Comparison of ENCODE assay signal across 7 mouse cellular contexts in genomic region chr10:99599142-99600120, GRCm38 (mm10).
A peak's percentile ranks its signal among the peaks of the same experiment; 100 is the strongest.
DNase-seq lines count a peak whose midpoint lies in the region; ATAC-seq and TF ChIP-seq lines count a peak whose summit lies in the region.
"Not testable (repeated sequence)": the region's sequence is repeated elsewhere in the genome, so short reads cannot be mapped to it uniquely, and the experiment has no call there.

No protein-coding gene starts in this region.

- H3K27ac ChIP-seq in brown adipose tissue, adult 24 weeks (replicated peaks; ENCODE audit: low read depth, low read length) = peak overlapping the region; percentile 68
- peak overlapping the region; percentile 48; the same call in 1 of the 2 replicates for H3K27ac ChIP-seq in embryonic facial prominence, embryonic 15.5 days (replicated peaks)
- not testable (repeated sequence) for H3K27ac ChIP-seq in heart, embryonic 12.5 days (ENCODE audit: poor library complexity, severe bottlenecking); intestine, postnatal 0 days (ENCODE audit: low read depth, low read length); left cerebral cortex, adult 2 months; lung, embryonic 16.5 days (ENCODE audit: low read length); neural tube, embryonic 14.5 days (ENCODE audit: low read depth, low read length)

- peak overlapping the region; percentile 44 for H3K4me2 ChIP-seq in embryonic facial prominence, embryonic 15.5 days (replicated peaks)
- H3K4me2 ChIP-seq in heart, embryonic 12.5 days = peak overlapping the region; percentile 60
- peak overlapping the region; percentile 59 for H3K4me2 ChIP-seq in intestine, postnatal 0 days (replicated peaks; ENCODE audit: low read depth)
- peak overlapping the region; percentile 47 for H3K4me2 ChIP-seq in lung, embryonic 16.5 days (ENCODE audit: low read depth, low read length)
- H3K4me2 ChIP-seq in neural tube, embryonic 14.5 days (ENCODE audit: low read depth, low read length) = peak overlapping the region; percentile 41

- peak overlapping the region; percentile 21; the same call in 1 of the 2 replicates for H3K9ac ChIP-seq in embryonic facial prominence, embryonic 15.5 days
- H3K9ac ChIP-seq in heart, embryonic 12.5 days = peak overlapping the region; percentile 43; the same call in 1 of the 2 replicates
- not testable (repeated sequence) for H3K9ac ChIP-seq in intestine, postnatal 0 days (ENCODE audit: low read depth, low read length); neural tube, embryonic 14.5 days (replicated peaks; ENCODE audit: low read depth, low read length)
- peak overlapping the region; percentile 63 for H3K9ac ChIP-seq in lung, embryonic 16.5 days (ENCODE audit: low read length)

- TF ChIP-seq CTCF in intestine, postnatal 0 days (IDR thresholded peaks at IDR 0.05; ENCODE audit: low read depth); left cerebral cortex, adult 2 months (IDR thresholded peaks at IDR 0.05): not testable (repeated sequence)

- not testable (repeated sequence) for ATAC-seq in embryonic facial prominence, embryonic 15.5 days (ENCODE audit: insufficient number of reproducible peaks, low FRiP score, low TSS enrichment, low read depth); heart, embryonic 12.5 days (ENCODE audit: insufficient number of reproducible peaks, low FRiP score)
- peak; percentile 36; the same call in 1 of the 2 replicates for ATAC-seq in intestine, postnatal 0 days
- ATAC-seq in lung, embryonic 16.5 days (ENCODE audit: low read depth) = peak; percentile 55; the same call in 1 of the 2 replicates
- ATAC-seq in neural tube, embryonic 14.5 days (ENCODE audit: low read depth) = peak; percentile 81

- H3K27me3 ChIP-seq in embryonic facial prominence, embryonic 15.5 days; heart, embryonic 12.5 days (replicated peaks); intestine, postnatal 0 days (replicated peaks; ENCODE audit: control insufficient read depth, insufficient read depth, low read length); lung, embryonic 16.5 days (ENCODE audit: control insufficient read depth, insufficient read depth, low read depth, low read length); neural tube, embryonic 14.5 days (ENCODE audit: control insufficient read depth, insufficient read depth, low read length): not testable (repeated sequence)

- H3K36me3 ChIP-seq in embryonic facial prominence, embryonic 15.5 days; heart, embryonic 12.5 days; intestine, postnatal 0 days (ENCODE audit: control insufficient read depth, insufficient read depth); lung, embryonic 16.5 days (ENCODE audit: control insufficient read depth, insufficient read depth, low read length); neural tube, embryonic 14.5 days (ENCODE audit: control insufficient read depth, insufficient read depth, low read length): not testable (repeated sequence)

- not testable (repeated sequence) for H3K4me1 ChIP-seq in brown adipose tissue, adult 24 weeks (ENCODE audit: control insufficient read depth, insufficient read depth, insufficient read length, low read length); embryonic facial prominence, embryonic 15.5 days; heart, embryonic 12.5 days (replicated peaks); intestine, postnatal 0 days (replicated peaks; ENCODE audit: control insufficient read depth, insufficient read depth, low read length); lung, embryonic 16.5 days (replicated peaks; ENCODE audit: control insufficient read depth, insufficient read depth, low read length); neural tube, embryonic 14.5 days (ENCODE audit: control insufficient read depth, insufficient read depth, low read length)

- 47% methylated on average over 25 of the region's 34 CpGs for WGBS in embryonic facial prominence, embryonic 15.5 days
- 46% methylated on average over 28 of the region's 34 CpGs for WGBS in heart, embryonic 12.5 days
- 53% methylated on average over 24 of the region's 34 CpGs for WGBS in intestine, postnatal 0 days
- WGBS in lung, embryonic 16.5 days = 54% methylated on average over 20 of the region's 34 CpGs
- 53% methylated on average over 20 of the region's 34 CpGs for whole genome bisulfite sequencing in neural tube, embryonic 14.5 days

- H3K4me3 ChIP-seq in brown adipose tissue, adult 24 weeks (ENCODE audit: insufficient read depth, low read depth, low read length) = peak overlapping the region; percentile 67
- H3K4me3 ChIP-seq in embryonic facial prominence, embryonic 15.5 days (replicated peaks) = peak overlapping the region; percentile 44
- H3K4me3 ChIP-seq in heart, embryonic 12.5 days = peak overlapping the region; percentile 50
- peak overlapping the region; percentile 31 for H3K4me3 ChIP-seq in intestine, postnatal 0 days (ENCODE audit: low read depth, low read length)
- H3K4me3 ChIP-seq in left cerebral cortex, adult 2 months = peak overlapping the region; percentile 32
- peak overlapping the region; percentile 47 for H3K4me3 ChIP-seq in lung, embryonic 16.5 days (ENCODE audit: low read length)
- peak overlapping the region; percentile 27 for H3K4me3 ChIP-seq in neural tube, embryonic 14.5 days (ENCODE audit: low read depth, low read length)

- H3K9me3 ChIP-seq in embryonic facial prominence, embryonic 15.5 days (replicated peaks); heart, embryonic 12.5 days (replicated peaks); intestine, postnatal 0 days (ENCODE audit: control insufficient read depth); lung, embryonic 16.5 days (ENCODE audit: control insufficient read depth, low read length); neural tube, embryonic 14.5 days (ENCODE audit: control insufficient read depth, low read length): not testable (repeated sequence)

- intact Hi-C loops in left cerebral cortex, adult 2 months (cut with DNase I) = not testable (repeated sequence)

- DNase-seq in left cerebral cortex, adult 2 months (ENCODE audit: extremely low spot score in 1 of 2, low spot score in 2 of 2) = not testable (repeated sequence)
